Mouse (Mus musculus) stomach, embryonic 15.5 days (tissue): ENCODE measurements around the gene Pigm. TPM values are rescaled to one million over a fixed set of nuclear protein-coding genes. Genes with fewer than 3 reads are reported as not detected.

Experiments
- ATAC-seq: fragments of 200-750 bp; cut with Nextera tagmentation; 2 replicates; pipeline ENCODE4 v1.8.0; 2017; ENCODE audit warnings: low read depth, moderate number of reproducible peaks, moderate TSS enrichment; ENCODE audit not compliant: insufficient read depth, low FRiP score
- H3K27ac ChIP-seq: fragments of 300-500 bp; sonication (generic); 2 replicates; pipeline ENCODE4 v1.5.1; 2015; ENCODE audit warnings: mild to moderate bottlenecking, inconsistent platforms
- H3K27me3 ChIP-seq: fragments of 300-500 bp; sonication (generic); replicated peaks from 2 replicates; pipeline ENCODE4 v1.6.1; 2015; ENCODE audit warnings: inconsistent platforms
- H3K36me3 ChIP-seq: fragments of 300-500 bp; sonication (generic); 2 replicates; pipeline ENCODE4 v1.6.1; 2015; ENCODE audit warnings: inconsistent platforms
- H3K4me1 ChIP-seq: fragments of 300-500 bp; sonication (generic); 2 replicates; pipeline ENCODE4 v1.6.1; 2015; ENCODE audit warnings: inconsistent platforms
- H3K4me2 ChIP-seq: fragments of 300-500 bp; sonication (generic); 2 replicates; pipeline ENCODE4 v1.6.1; 2015; ENCODE audit warnings: mild to moderate bottlenecking, inconsistent platforms
- H3K4me3 ChIP-seq: fragments of 300-500 bp; sonication (generic); replicated peaks from 2 replicates; pipeline ENCODE4 v1.5.1; 2015; ENCODE audit warnings: inconsistent platforms
- H3K9ac ChIP-seq: fragments of 300-500 bp; sonication (generic); 2 replicates; pipeline ENCODE4 v1.6.1; 2015; ENCODE audit warnings: inconsistent platforms
- H3K9me3 ChIP-seq: fragments of 300-500 bp; sonication (generic); 2 replicates; pipeline ENCODE4 v1.6.1; 2016; ENCODE audit warnings: inconsistent platforms
- WGBS: fragments of 180-500 bp; shearing (Covaris S2); methylation state at CpG from one replicate; pipeline ENCODE4 v1.1.7; 2015; 5-methylcytosine and 5-hydroxymethylcytosine counted together
- polyA plus RNA-seq: library from polyadenylated mRNA; unstranded; fragments of >200 nt; fragmentation: Nextera tagmentation; extraction: Ambion mirVana; gene quantifications from 2 replicates; pipeline ENCODE4 v1.2.1, GENCODE M21; 2015

The Pigm gene
- polyA plus RNA-seq, 1 experiment from 2014 or later: 6.1 TPM

GRCm38 (mm10) chr1:172420181-172420580, 43.8 kb downstream of the Pigm start:
- no peak for ATAC-seq
- no peak overlapping the region for H3K27ac ChIP-seq
- no peaks in the 10 kb centered on the region for H3K9me3 ChIP-seq
- H3K4me3 ChIP-seq: no peak overlapping the region
- H3K36me3 ChIP-seq: no peaks in the 10 kb centered on the region
- no peaks in the 10 kb centered on the region for H3K4me1 ChIP-seq
- WGBS: 87% methylated on average over 6 of the region's 6 CpGs
- no peak overlapping the region for H3K4me2 ChIP-seq
- no peaks in the 10 kb centered on the region for H3K27me3 ChIP-seq
- H3K9ac ChIP-seq: no peak overlapping the region

DNA sequence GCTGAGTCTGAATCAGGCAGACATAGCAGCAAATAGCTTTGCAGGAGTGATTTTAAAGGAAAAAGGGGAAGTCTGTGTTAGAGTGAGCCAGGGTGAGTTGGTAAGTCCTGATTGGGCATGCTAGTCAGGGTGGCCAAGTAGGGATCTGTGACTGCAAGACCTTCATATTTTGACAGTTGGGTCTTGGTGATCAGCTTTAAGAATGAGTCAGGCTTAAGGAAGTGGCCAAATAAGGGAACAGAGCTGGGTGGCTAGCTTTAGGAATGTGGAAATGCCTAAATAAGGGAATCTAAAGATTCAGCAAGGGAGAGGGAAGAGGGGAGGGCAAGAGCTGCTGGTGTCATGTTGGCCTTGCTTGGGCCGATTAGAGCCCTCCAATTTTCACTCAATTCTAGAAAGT, 47.0 kb downstream of the Pigm start:
- H3K4me1 ChIP-seq: no peaks in the 10 kb centered on the region
- WGBS: 37% methylated on average over 1 of the region's 1 CpGs
- H3K4me3 ChIP-seq: no peak overlapping the region
- H3K27me3 ChIP-seq: no peaks in the 10 kb centered on the region
- H3K9ac ChIP-seq: no peak overlapping the region
- no peaks in the 10 kb centered on the region for H3K36me3 ChIP-seq
- H3K4me2 ChIP-seq: no peak overlapping the region
- no peak for ATAC-seq
- H3K27ac ChIP-seq: no peak overlapping the region
- no peaks in the 10 kb centered on the region for H3K9me3 ChIP-seq

GRCm38 (mm10) chr1:172426419-172426818, 50.1 kb downstream of the Pigm start:
- H3K27ac ChIP-seq: no peak overlapping the region
- H3K4me2 ChIP-seq: no peak overlapping the region
- no peaks in the 10 kb centered on the region for H3K9me3 ChIP-seq
- H3K36me3 ChIP-seq: no peaks in the 10 kb centered on the region
- ATAC-seq: no peak
- no peak overlapping the region for H3K4me3 ChIP-seq
- no peaks in the 10 kb centered on the region for H3K27me3 ChIP-seq
- H3K9ac ChIP-seq: no peak overlapping the region
- 0 out of 2 replicates have a peak, but pooled peaks cover 4% of the 10 kb centered on the region for H3K4me1 ChIP-seq
- WGBS: 46% methylated on average over 1 of the region's 1 CpGs

GRCm38 (mm10) chr1:172427841-172428240, 51.5 kb downstream of the Pigm start:
- Histone ChIP-seq H3K4me1 (peaks cover 16% of the 10 kb centered on the region), H3K27me3 (no peaks in the 10 kb centered on the region), H3K27ac (no peak overlapping the region), H3K4me3 (no peak overlapping the region), H3K9me3 (no peaks in the 10 kb centered on the region), H3K4me2 (no peak overlapping the region), H3K9ac (no peak overlapping the region), H3K36me3 (no peaks in the 10 kb centered on the region)
- no peak for ATAC-seq
- WGBS: 94% methylated on average over 3 of the region's 3 CpGs

- Histone ChIP-seq H3K4me3 (no peak overlapping the region), H3K27ac (no peak overlapping the region), H3K9me3 (no peaks in the 10 kb centered on the region), H3K9ac (no peak overlapping the region), H3K27me3 (no peaks in the 10 kb centered on the region), H3K4me2 (no peak overlapping the region), H3K36me3 (no peaks in the 10 kb centered on the region), H3K4me1 (peaks cover 18% of the 10 kb centered on the region)
- ATAC-seq: no peak
- 65% methylated on average over 1 of the region's 1 CpGs for WGBS
Measured at GRCm38 (mm10) chr1:172428614-172429013, 52.3 kb downstream of the Pigm start.

- no peak overlapping the region for H3K4me3 ChIP-seq
- ATAC-seq: no peak
- no peak overlapping the region for H3K27ac ChIP-seq
- WGBS: 52% methylated on average over 9 of the region's 9 CpGs
- no peak overlapping the region for H3K9ac ChIP-seq
- H3K4me1 ChIP-seq: peaks cover 18% of the 10 kb centered on the region
- no peak overlapping the region for H3K4me2 ChIP-seq
- no peaks in the 10 kb centered on the region for H3K27me3 ChIP-seq
- no peaks in the 10 kb centered on the region for H3K36me3 ChIP-seq
- no peaks in the 10 kb centered on the region for H3K9me3 ChIP-seq
Measured at GRCm38 (mm10) chr1:172430731-172431220, 54.4 kb downstream of the Pigm start.

GRCm38 (mm10) chr1:172431836-172432586, 55.7 kb downstream of the Pigm start:
- WGBS: 13% methylated on average over 4 of the region's 4 CpGs
- Histone ChIP-seq H3K4me2 (no peak overlapping the region), H3K36me3 (no peaks in the 10 kb centered on the region), H3K4me1 (peaks cover 18% of the 10 kb centered on the region), H3K27ac (peak overlapping the region; percentile 49), H3K27me3 (no peaks in the 10 kb centered on the region), H3K9me3 (no peaks in the 10 kb centered on the region), H3K9ac (no peak overlapping the region), H3K4me3 (no peak overlapping the region)
- peak; percentile 36; the same call in 1 of the 2 replicates for ATAC-seq

- no peak overlapping the region for H3K4me3 ChIP-seq
- ATAC-seq: no peak
- H3K27ac ChIP-seq: no peak overlapping the region
- peaks cover 18% of the 10 kb centered on the region for H3K4me1 ChIP-seq
- H3K36me3 ChIP-seq: no peaks in the 10 kb centered on the region
- no peaks in the 10 kb centered on the region for H3K27me3 ChIP-seq
- no peaks in the 10 kb centered on the region for H3K9me3 ChIP-seq
- H3K4me2 ChIP-seq: no peak overlapping the region
- 64% methylated on average over 3 of the region's 3 CpGs for WGBS
- no peak overlapping the region for H3K9ac ChIP-seq
Measured at GRCm38 (mm10) chr1:172432587-172432955, 56.2 kb downstream of the Pigm start.

- Histone ChIP-seq H3K4me1 (peaks cover 18% of the 10 kb centered on the region), H3K9me3 (no peaks in the 10 kb centered on the region), H3K27me3 (no peaks in the 10 kb centered on the region), H3K4me2 (no peak overlapping the region), H3K9ac (no peak overlapping the region), H3K27ac (no peak overlapping the region), H3K36me3 (no peaks in the 10 kb centered on the region), H3K4me3 (no peak overlapping the region)
- 56% methylated on average over 20 of the region's 20 CpGs for WGBS
- no peak for ATAC-seq
Measured at GRCm38 (mm10) chr1:172433012-172433850, 56.9 kb downstream of the Pigm start.

Other genes starting within 250 kb of the Pigm start
- 112 and 132 TPM in 2 replicates for gene Pex19, start 249.8 kb upstream of the Pigm start, polyA plus RNA-seq
- 106 and 121 TPM in 2 replicates for gene Dcaf8, start 228.5 kb upstream of the Pigm start, polyA plus RNA-seq
- 103 and 108 TPM in 2 replicates for gene Pea15a, start 169.7 kb upstream of the Pigm start, polyA plus RNA-seq
- gene Casq1, start 156.7 kb upstream of the Pigm start, polyA plus RNA-seq: 16.2 and 17.4 TPM in 2 replicates
- gene Atp1a4, start 118.1 kb upstream of the Pigm start, polyA plus RNA-seq: not detected in 2 replicates
- gene Igsf8, start 114.9 kb upstream of the Pigm start, polyA plus RNA-seq: 44.8 and 45.0 TPM in 2 replicates
- 4.2 and 4.3 TPM in 2 replicates for gene Atp1a2, start 78.5 kb upstream of the Pigm start, polyA plus RNA-seq
- gene Kcnj9, start 47.2 kb upstream of the Pigm start, polyA plus RNA-seq: 0.05 and 0.09 TPM in 2 replicates
- gene Kcnj10, start 35.3 kb upstream of the Pigm start, polyA plus RNA-seq: 0.10 and 0.17 TPM in 2 replicates
- 0.79 and 1.0 TPM in 2 replicates for gene Slamf9, start 98.8 kb downstream of the Pigm start, polyA plus RNA-seq
- 49.0 and 50.1 TPM in 2 replicates for gene Igsf9, start 105.2 kb downstream of the Pigm start, polyA plus RNA-seq
- gene Tagln2, start 123.5 kb downstream of the Pigm start, polyA plus RNA-seq: 341 and 366 TPM in 2 replicates
- gene Cfap45, start 144.3 kb downstream of the Pigm start, polyA plus RNA-seq: 2.4 TPM in 2 replicates
- gene Vsig8, start 179.4 kb downstream of the Pigm start, polyA plus RNA-seq: 0.46 and 1.8 TPM in 2 replicates
- gene Slamf8, start 214.0 kb downstream of the Pigm start, polyA plus RNA-seq: 0.31 and 0.44 TPM in 2 replicates
- not detected in 2 replicates for gene Fcrl6, start 226.0 kb downstream of the Pigm start, polyA plus RNA-seq